Mouse (Mus musculus): ENCODE measurements at regions not wholly inside any gene's neighbourhood (a gene's known extent, or its start where the extent isn't known, plus 50 kb on each side); places are given as distances from the start of the nearest gene placed in this dataset.
A peak's percentile ranks its signal among the peaks of the same experiment; 100 is the strongest.

DNA sequence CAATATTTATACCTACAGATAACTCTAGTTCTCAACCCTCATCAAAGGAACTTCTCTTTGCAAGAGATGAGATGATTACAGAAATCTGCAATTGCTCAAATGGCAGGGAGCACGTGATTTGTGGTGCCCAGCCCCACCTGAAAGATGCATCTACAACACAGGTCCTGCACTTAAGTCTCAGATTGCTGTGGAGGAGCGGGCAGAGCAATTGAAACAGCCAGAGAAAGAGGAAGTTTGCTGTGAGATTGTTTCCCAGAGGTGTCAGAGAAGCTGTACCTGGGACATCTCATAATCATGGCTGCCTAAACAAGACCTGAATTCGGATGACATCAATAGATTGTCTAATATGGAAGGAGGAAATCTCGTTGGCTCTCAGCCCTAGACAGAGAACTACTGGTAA is 105.9 kb upstream of the Cxcr4 start:
- H3K4me2 ChIP-seq (ENCODE audit: low read depth, low read length) = no peak overlapping the region
- H3K27ac ChIP-seq (ENCODE audit: low read depth) = no peak overlapping the region
- H3K4me3 ChIP-seq (ENCODE audit: low read depth, low read length) = no peak overlapping the region
- H3K9ac ChIP-seq (replicated peaks) = no peak overlapping the region
- DNase-seq (no peak), ATAC-seq (no peak)
- no peaks in the 10 kb centered on the region for H3K27me3 ChIP-seq (ENCODE audit: insufficient read depth, low read length)
- H3K4me1 ChIP-seq (ENCODE audit: insufficient read depth) = no peaks in the 10 kb centered on the region
- no peaks in the 10 kb centered on the region for H3K9me3 ChIP-seq (ENCODE audit: low read length)
- H3K36me3 ChIP-seq (replicated peaks; ENCODE audit: insufficient read depth, low read length) = no peaks in the 10 kb centered on the region
- 71% methylated on average over 4 of the region's 4 CpGs for WGBS (ENCODE audit: insufficient replicate concordance)
- no peak for TF ChIP-seq CTCF (IDR thresholded peaks at IDR 0.05; ENCODE audit: low read depth)
- no peak for TF ChIP-seq EP300 (IDR thresholded peaks at IDR 0.05; ENCODE audit: low read depth)

DNA sequence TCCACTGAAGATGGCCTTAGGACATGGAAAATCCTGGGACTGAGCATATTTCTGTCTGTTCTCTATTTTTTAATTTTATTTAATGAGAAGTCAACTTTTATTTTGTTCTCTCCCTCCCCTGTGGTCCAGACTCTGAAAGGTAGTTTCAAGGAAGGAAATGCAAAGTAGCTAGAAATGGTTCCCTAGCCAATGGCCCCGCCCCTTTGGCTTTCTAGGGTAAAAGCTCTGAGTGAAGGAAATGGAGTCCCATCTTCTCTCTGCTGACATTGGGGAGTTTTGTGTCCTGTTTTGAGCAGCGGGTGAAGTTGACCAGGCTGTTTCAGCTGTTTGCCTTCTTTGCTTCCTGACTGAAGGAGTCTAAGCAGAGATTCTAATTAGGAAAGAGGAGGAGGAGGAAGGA is 103.8 kb upstream of the Cxcr4 start:
- ATAC-seq (no peak), DNase-seq (peak; percentile 23)
- TF ChIP-seq CTCF (IDR thresholded peaks at IDR 0.05; ENCODE audit: low read depth) = no peak
- no peak for TF ChIP-seq EP300 (IDR thresholded peaks at IDR 0.05; ENCODE audit: low read depth)
- H3K36me3 ChIP-seq (replicated peaks; ENCODE audit: insufficient read depth, low read length) = no peaks in the 10 kb centered on the region
- no peak overlapping the region for H3K27ac ChIP-seq (ENCODE audit: low read depth)
- 48% methylated on average over 2 of the region's 2 CpGs for WGBS (ENCODE audit: insufficient replicate concordance)
- no peak overlapping the region for H3K4me2 ChIP-seq (ENCODE audit: low read depth, low read length)
- no peak overlapping the region for H3K9ac ChIP-seq (replicated peaks)
- no peaks in the 10 kb centered on the region for H3K4me1 ChIP-seq (ENCODE audit: insufficient read depth)
- H3K9me3 ChIP-seq (ENCODE audit: low read length) = no peaks in the 10 kb centered on the region
- H3K27me3 ChIP-seq (ENCODE audit: insufficient read depth, low read length) = no peaks in the 10 kb centered on the region
- H3K4me3 ChIP-seq (ENCODE audit: low read depth, low read length) = no peak overlapping the region

DNA sequence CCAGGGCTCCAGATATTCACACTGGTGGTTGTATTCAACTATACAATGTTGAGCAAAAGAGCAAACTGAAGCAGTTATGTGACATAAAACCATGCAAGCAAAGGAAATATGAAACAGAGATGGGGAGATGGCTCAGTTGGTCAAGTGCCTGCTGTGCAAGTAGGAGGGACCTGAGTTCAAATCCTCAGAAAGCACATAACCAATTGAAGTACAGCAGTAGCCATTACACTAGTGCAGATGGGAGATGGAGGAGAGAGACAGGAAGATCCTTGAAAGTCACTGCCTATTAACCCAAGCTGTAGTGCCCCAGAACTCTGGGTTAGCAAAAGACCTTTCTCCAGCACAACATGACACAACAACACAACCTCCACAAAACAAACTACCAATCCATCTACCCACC is 100.7 kb upstream of the Cxcr4 start:
- no peak overlapping the region for H3K27ac ChIP-seq (ENCODE audit: low read depth)
- no peak overlapping the region for H3K4me2 ChIP-seq (ENCODE audit: low read depth, low read length)
- no peak overlapping the region for H3K4me3 ChIP-seq (ENCODE audit: low read depth, low read length)
- ATAC-seq = no peak
- H3K9ac ChIP-seq (replicated peaks) = no peak overlapping the region
- H3K36me3 ChIP-seq (replicated peaks; ENCODE audit: insufficient read depth, low read length) = no peaks in the 10 kb centered on the region
- no peaks in the 10 kb centered on the region for H3K27me3 ChIP-seq (ENCODE audit: insufficient read depth, low read length)
- no peaks in the 10 kb centered on the region for H3K4me1 ChIP-seq (ENCODE audit: insufficient read depth)
- no peaks in the 10 kb centered on the region for H3K9me3 ChIP-seq (ENCODE audit: low read length)
- DNase-seq = no peak
- TF ChIP-seq CTCF (IDR thresholded peaks at IDR 0.05; ENCODE audit: low read depth) (no peak), EP300 (IDR thresholded peaks at IDR 0.05; ENCODE audit: low read depth) (no peak)

DNA sequence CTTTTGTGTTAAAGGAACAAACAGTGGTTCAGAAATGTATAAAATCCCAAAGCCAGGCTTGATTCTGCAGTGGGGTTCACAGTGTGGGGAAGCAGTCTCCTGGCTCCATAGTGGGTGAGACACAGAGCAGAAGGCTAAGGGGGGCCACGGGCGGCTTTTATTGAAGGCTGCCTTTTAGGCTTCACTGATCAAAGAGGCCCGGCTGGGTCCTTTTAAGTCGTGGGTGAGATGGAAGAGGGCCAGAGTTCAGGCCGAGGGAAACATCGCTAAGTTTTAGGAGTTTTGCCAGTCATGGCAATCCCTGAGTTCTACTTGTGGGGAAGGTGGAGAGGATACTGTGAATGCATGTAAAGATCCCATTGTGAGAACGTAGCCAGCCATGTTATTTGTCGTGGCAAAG is 100.2 kb upstream of the Cxcr4 start:
- no peaks in the 10 kb centered on the region for H3K4me1 ChIP-seq (ENCODE audit: insufficient read depth)
- no peaks in the 10 kb centered on the region for H3K36me3 ChIP-seq (replicated peaks; ENCODE audit: insufficient read depth, low read length)
- no peak for ATAC-seq
- H3K27me3 ChIP-seq (ENCODE audit: insufficient read depth, low read length) = no peaks in the 10 kb centered on the region
- H3K9ac ChIP-seq (replicated peaks) = no peak overlapping the region
- H3K4me3 ChIP-seq (ENCODE audit: low read depth, low read length) = no peak overlapping the region
- DNase-seq = no peak
- no peak overlapping the region for H3K27ac ChIP-seq (ENCODE audit: low read depth)
- H3K4me2 ChIP-seq (ENCODE audit: low read depth, low read length) = no peak overlapping the region
- no peaks in the 10 kb centered on the region for H3K9me3 ChIP-seq (ENCODE audit: low read length)
- TF ChIP-seq CTCF (IDR thresholded peaks at IDR 0.05; ENCODE audit: low read depth) = no peak
- TF ChIP-seq EP300 (IDR thresholded peaks at IDR 0.05; ENCODE audit: low read depth) = no peak
- WGBS (ENCODE audit: insufficient replicate concordance) = 49% methylated on average over 8 of the region's 8 CpGs

DNA sequence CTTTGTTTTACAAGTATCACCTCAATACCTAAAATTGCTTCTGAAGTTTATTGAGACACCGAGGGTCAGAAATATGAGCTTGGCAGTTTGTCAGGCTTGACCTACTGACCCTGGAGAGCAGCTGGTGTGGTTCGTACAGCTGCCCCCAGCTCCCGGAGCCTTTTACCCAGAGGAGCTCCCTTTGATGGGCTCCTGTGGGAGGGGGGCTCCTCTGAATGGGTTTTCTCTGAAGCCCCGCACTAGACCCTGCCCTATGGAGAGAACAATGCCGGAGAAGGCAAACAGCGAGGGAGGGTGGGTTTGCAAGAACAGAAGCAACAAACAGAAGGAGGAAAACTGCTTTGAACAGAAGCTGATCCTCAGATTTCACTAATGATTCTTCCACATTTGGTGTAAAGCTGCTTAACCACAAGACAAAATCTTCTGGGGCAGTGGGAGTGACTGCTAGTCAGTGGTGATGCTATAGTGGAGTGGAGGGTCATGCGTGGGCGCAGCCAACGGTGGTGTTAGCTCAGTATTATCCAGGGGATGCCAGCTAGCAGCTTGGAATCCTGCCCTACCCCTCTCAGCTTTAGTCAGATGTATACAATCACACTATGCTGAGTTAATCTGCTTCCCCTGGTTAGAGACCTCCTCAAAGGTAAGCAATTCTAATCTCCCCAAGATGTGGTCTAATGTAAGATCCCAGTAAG is 95.3 kb upstream of the Cxcr4 start:
- no peaks in the 10 kb centered on the region for H3K9me3 ChIP-seq (ENCODE audit: low read length)
- H3K4me3 ChIP-seq (ENCODE audit: low read depth, low read length) = no peak overlapping the region
- ATAC-seq (no peak), DNase-seq (no peak)
- H3K4me2 ChIP-seq (ENCODE audit: low read depth, low read length) = no peak overlapping the region
- H3K4me1 ChIP-seq (ENCODE audit: insufficient read depth) = no peaks in the 10 kb centered on the region
- H3K27ac ChIP-seq (ENCODE audit: low read depth) = no peak overlapping the region
- no peaks in the 10 kb centered on the region for H3K27me3 ChIP-seq (ENCODE audit: insufficient read depth, low read length)
- TF ChIP-seq EP300 (IDR thresholded peaks at IDR 0.05; ENCODE audit: low read depth) = no peak
- no peak for TF ChIP-seq CTCF (IDR thresholded peaks at IDR 0.05; ENCODE audit: low read depth)
- H3K36me3 ChIP-seq (replicated peaks; ENCODE audit: insufficient read depth, low read length) = no peaks in the 10 kb centered on the region
- WGBS (ENCODE audit: insufficient replicate concordance) = 46% methylated on average over 9 of the region's 9 CpGs
- no peak overlapping the region for H3K9ac ChIP-seq (replicated peaks)

DNA sequence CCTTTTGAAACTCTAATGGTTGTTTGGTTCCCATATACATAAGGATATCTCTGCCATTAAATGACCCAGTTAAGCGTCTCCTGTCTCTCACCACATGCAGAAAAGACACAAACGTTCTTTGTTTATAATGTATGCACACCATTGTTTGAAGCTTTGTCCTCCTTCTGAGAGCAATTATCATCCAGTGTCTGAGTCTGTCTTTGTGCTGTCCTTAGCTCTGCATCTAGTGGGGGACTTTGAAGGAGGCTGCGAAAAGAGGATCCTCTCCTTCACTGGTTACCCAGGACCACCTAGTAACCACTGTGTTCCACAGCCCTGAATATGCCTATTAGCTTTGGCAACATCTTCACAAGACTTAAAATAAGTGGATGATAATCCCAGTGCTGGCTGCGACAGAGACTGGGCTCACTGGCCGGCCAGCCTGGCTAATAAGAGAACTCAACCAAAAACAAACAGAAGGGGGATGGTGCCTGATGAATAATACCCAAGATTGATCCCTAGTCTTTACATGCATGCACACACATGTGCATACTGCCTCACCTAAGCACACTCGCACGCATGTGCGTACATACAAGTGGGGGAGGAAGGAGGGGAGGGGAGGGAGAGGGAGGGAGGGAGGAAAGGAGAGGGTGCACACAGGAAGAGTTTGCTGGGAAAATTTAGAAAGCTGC is 93.5 kb upstream of the Cxcr4 start:
- H3K9ac ChIP-seq (replicated peaks) = no peak overlapping the region
- TF ChIP-seq EP300 (IDR thresholded peaks at IDR 0.05; ENCODE audit: low read depth) = no peak
- TF ChIP-seq CTCF (IDR thresholded peaks at IDR 0.05; ENCODE audit: low read depth) = no peak
- DNase-seq (no peak), ATAC-seq (no peak)
- H3K27ac ChIP-seq (ENCODE audit: low read depth) = no peak overlapping the region
- no peaks in the 10 kb centered on the region for H3K4me1 ChIP-seq (ENCODE audit: insufficient read depth)
- no peaks in the 10 kb centered on the region for H3K9me3 ChIP-seq (ENCODE audit: low read length)
- no peaks in the 10 kb centered on the region for H3K27me3 ChIP-seq (ENCODE audit: insufficient read depth, low read length)
- WGBS (ENCODE audit: insufficient replicate concordance) = 75% methylated on average over 8 of the region's 8 CpGs
- no peak overlapping the region for H3K4me3 ChIP-seq (ENCODE audit: low read depth, low read length)
- no peaks in the 10 kb centered on the region for H3K36me3 ChIP-seq (replicated peaks; ENCODE audit: insufficient read depth, low read length)
- H3K4me2 ChIP-seq (ENCODE audit: low read depth, low read length) = no peak overlapping the region
